Mouse (Mus musculus) ES-Bruce4 (cell line): ENCODE results near the gene Plcb3.

Experiments used
- CTCF ChIP-seq: IDR thresholded peaks from one replicate; pipeline ENCODE4 v1.8.1; 2011; ENCODE audit warnings: low read depth, low read length
- EP300 ChIP-seq: IDR thresholded peaks from 2 replicates; pipeline ENCODE4 v1.6.1; 2011; ENCODE audit warnings: low read depth, low read length; ENCODE audit not compliant: insufficient read depth

DNA sequence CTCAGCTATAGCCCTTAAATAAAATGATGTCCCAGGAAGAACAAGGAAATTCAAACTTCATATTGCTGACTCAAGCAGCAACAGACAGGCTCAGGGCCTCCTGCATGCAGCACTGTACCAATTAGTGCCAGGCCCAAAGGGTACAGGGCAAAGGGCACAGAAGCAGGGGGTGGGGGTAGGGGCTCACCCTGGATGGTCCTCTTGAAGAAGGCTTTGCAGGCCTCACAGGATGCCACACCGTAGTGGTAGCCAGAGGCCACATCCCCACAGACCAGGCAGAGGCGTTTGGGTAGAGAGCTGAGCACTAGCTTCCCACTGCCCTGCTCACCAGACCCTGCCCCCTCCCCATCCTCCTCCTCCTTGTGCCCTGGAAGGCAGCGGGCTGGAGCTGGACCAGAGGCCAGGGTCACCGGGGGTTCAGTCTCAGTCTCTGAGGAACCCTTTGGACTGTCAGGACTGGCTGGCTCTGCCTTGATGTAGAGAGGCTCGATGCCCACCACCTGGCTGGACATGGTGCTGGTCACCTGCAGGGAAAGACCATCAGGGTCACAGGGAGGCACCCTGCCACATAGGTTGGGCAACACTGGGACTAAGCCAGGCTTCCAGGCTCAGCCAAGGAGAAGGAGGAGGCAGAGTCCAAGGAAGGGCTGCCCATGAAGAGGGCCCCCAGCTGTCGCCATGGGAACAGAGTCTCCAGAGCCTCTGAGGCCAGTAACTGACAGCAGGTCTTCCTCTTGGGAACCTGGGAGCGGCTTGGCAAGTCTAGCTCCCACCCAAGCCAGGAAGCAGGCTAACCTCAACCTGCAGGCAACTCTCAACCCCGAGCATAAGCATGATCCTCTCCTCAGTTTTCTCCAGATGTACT, 56.2 kb downstream of the Plcb3 start:
- TF ChIP-seq EP300 (no peak), CTCF (no peak)
